In genomic region chr9:53570662-53571061, GRCm38 (mm10) we compare ENCODE assay signal across 10 mouse cellular contexts.
DNase-seq lines count a peak whose midpoint lies in the region; ATAC-seq lines count a peak whose summit lies in the region.
"Had no signal": no experiment of that assay in that cellular context is flagged by ENCODE, and none has a peak within 500 bp of the region (broad histone marks: within the 10 kb centered on the region; RNA-seq: fewer than 3 reads in every experiment).

No protein-coding gene starts in this region.

- DNase-seq in frontal cortex, postnatal 14 days (ENCODE audit: low spot score in 2 of 2) = no peak
- DNase-seq in right cerebral cortex, adult 18-20 months = peak; percentile 41
- DNase-seq in right cerebral cortex, postnatal 25 days = no peak
- peak; percentile 33 for DNase-seq in cerebellum, adult 9-10 months
- DNase-seq in telencephalon, adult 2 months (ENCODE audit: low read depth, low spot score) = peak; percentile 15
- DNase-seq in lung, postnatal 36 days = no peak
- DNase-seq in neural tube, embryonic 10.5 days (ENCODE audit: extremely low spot score, low spot score) = no peak
- DNase-seq: lung, embryonic 14.5 days; midbrain, embryonic 14.5 days had no signal

- peak; percentile 87 for ATAC-seq in frontal cortex, adult (ENCODE audit: low TSS enrichment)

Comparison
In these comparisons a context has a peak if more than half of its experiments do, and no peak if none do; other contexts are left out.
1. DNase-seq: peak in right cerebral cortex, adult 18-20 months (single experiment), cerebellum, adult 9-10 months (single experiment) and telencephalon, adult 2 months (single experiment); none in frontal cortex, postnatal 14 days (0 of 2), right cerebral cortex, postnatal 25 days (single experiment), lung, postnatal 36 days (single experiment) and neural tube, embryonic 10.5 days (single experiment).